Mouse (Mus musculus) inflammation-experienced regulatory T-cells, adult 16 weeks (primary cell): Measurements from ENCODE around the gene Olfr971. TPM values are rescaled to one million over a fixed set of nuclear protein-coding genes. Genes with fewer than 3 reads are reported as not detected.

Experiments
- polyA plus RNA-seq: library from polyadenylated mRNA; unstranded; fragments of 100-300 nt; shearing (Covaris generic); gene quantifications from one replicate; pipeline ENCODE4 v1.2.1, GENCODE M21; 2017

The Olfr971 gene
- polyA plus RNA-seq = not detected

GRCm38 (mm10) chr9:39836576-39836975 lies at the start of gene Olfr971:
Gene Olfr971, plus strand, starts transcription at chr9:39836876.

GRCm38 (mm10) chr9:39790558-39790957 lies 46.1 kb upstream of the Olfr971 start, which contains the start of gene Olfr969:
Gene Olfr969, plus strand, starts transcription at chr9:39790945.

GRCm38 (mm10) chr9:39808560-39808959 lies 28.1 kb upstream of the Olfr971 start, which contains the start of gene Olfr970:
Gene Olfr970, plus strand, starts transcription at chr9:39808860.

GRCm38 (mm10) chr9:39866122-39866521 lies 29.4 kb downstream of the Olfr971 start, which contains the start of gene Olfr972:
Gene Olfr972, plus strand, starts transcription at chr9:39866422.

Other genes with a start within 250 kb of the Olfr971 start
- 0.18 TPM for gene AW551984, start 232.5 kb upstream of the Olfr971 start, polyA plus RNA-seq
- not detected for gene Olfr148, start 226.2 kb upstream of the Olfr971 start, polyA plus RNA-seq
- not detected for gene Olfr960, start 215.5 kb upstream of the Olfr971 start, polyA plus RNA-seq
- not detected for gene Olfr961, start 191.8 kb upstream of the Olfr971 start, polyA plus RNA-seq
- gene Olfr963, start 169.7 kb upstream of the Olfr971 start, polyA plus RNA-seq = not detected
- gene Olfr149, start 129.8 kb upstream of the Olfr971 start, polyA plus RNA-seq = not detected
- not detected for gene Olfr965, start 125.5 kb upstream of the Olfr971 start, polyA plus RNA-seq
- gene Olfr150, start 105.9 kb upstream of the Olfr971 start, polyA plus RNA-seq = not detected
- not detected for gene Olfr967, start 90.6 kb upstream of the Olfr971 start, polyA plus RNA-seq
- not detected for gene Olfr968, start 53.6 kb upstream of the Olfr971 start, polyA plus RNA-seq
- not detected for gene Olfr969, start 45.9 kb upstream of the Olfr971 start, polyA plus RNA-seq
- not detected for gene Olfr970, start 28.0 kb upstream of the Olfr971 start, polyA plus RNA-seq
- not detected for gene Olfr972, start 29.5 kb downstream of the Olfr971 start, polyA plus RNA-seq
- not detected for gene Olfr229, start 70.5 kb downstream of the Olfr971 start, polyA plus RNA-seq
- 0.09 TPM for gene Olfr974, start 100.6 kb downstream of the Olfr971 start, polyA plus RNA-seq
- not detected for gene Olfr975, start 115.2 kb downstream of the Olfr971 start, polyA plus RNA-seq
- gene Olfr976, start 124.3 kb downstream of the Olfr971 start, polyA plus RNA-seq = not detected
- gene Olfr978, start 155.2 kb downstream of the Olfr971 start, polyA plus RNA-seq = not detected
- gene Olfr979, start 166.6 kb downstream of the Olfr971 start, polyA plus RNA-seq = not detected
- not detected for gene Olfr980, start 172.7 kb downstream of the Olfr971 start, polyA plus RNA-seq
- not detected for gene Olfr981, start 184.6 kb downstream of the Olfr971 start, polyA plus RNA-seq
- 0.05 TPM for gene Olfr982, start 237.0 kb downstream of the Olfr971 start, polyA plus RNA-seq